Mouse (Mus musculus) cerebellum, adult 2 months (tissue): ENCODE measurements around the gene Nol9.

Experiments
- CTCF ChIP-seq: fragments of 200-500 bp; IDR thresholded peaks from 2 replicates; pipeline ENCODE4 v1.5.1; 2011; ENCODE audit warnings: low read depth, mild to moderate bottlenecking, control low read depth, low read length, moderate library complexity, borderline replicate concordance; ENCODE audit not compliant: insufficient read depth
- POLR2A ChIP-seq: fragments of 200-500 bp; IDR thresholded peaks from 2 replicates; pipeline ENCODE4 v1.6.1; 2011; ENCODE audit warnings: low read length, control low read depth, borderline replicate concordance; ENCODE audit not compliant: insufficient read depth

DNA sequence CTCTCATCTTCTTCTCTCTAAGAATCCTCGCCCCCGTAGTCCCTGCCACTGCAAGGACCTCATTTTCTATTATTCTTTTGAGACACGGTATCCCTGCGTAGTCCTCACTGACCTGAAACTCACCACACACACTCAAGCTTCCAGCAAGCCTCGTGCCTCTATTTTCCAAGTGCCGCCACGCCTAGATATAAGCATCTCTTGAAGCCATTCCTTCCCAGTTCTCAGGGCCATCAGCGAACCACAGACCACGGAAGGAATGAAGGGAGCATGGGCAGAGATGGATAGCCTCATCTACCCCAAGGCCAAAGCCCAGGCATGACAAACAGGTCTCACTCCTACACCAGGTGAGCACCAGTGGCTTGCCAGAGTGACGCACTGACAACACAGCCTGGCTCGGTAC, 14.6 kb upstream of the Nol9 start:
- TF ChIP-seq POLR2A, result no peak
- TF ChIP-seq CTCF, result no peak
